Mouse (Mus musculus) adrenal gland, postnatal 4 days (tissue): ENCODE measurements around the gene Pdia5. TPM values are rescaled to one million over a fixed set of nuclear protein-coding genes. Genes with fewer than 3 reads are reported as not detected.

Experiments used
- DNase-seq, 2 experiments: peaks; one replicate each; pipeline ENCODE4 v3.0.0; 2021 to 2022; ENCODE audit warnings: low spot score in 2 of 2, mixed read lengths in 2 of 2
- long read RNA-seq, 2 experiments: library from polyadenylated mRNA; stranded (forward); transcript quantifications; one replicate each; pipeline ENCODE4 v2.0.0; 2021
- total RNA-seq, 2 experiments: library from RNA; stranded (reverse); gene quantifications; 2 replicates each; pipeline ENCODE4 v1.2.3; 2021

Pdia5 gene
- 10 to 100 TPM; 23.0 to 27.5 TPM for total RNA-seq
- long read RNA-seq, experiment 1, transcript Pdia5-201 (17 exons, 1,809 nt): major isoform, 34 of 36 reads
- long read RNA-seq, experiment 1, partial matches to known transcripts: 1 of 36 reads
- long read RNA-seq, experiment 1, other reads (novel, unspliced or antisense): 1 of 36 reads
- long read RNA-seq, experiment 2, transcript Pdia5-201 (17 exons, 1,809 nt): major isoform, 47 of 54 reads
- long read RNA-seq, experiment 2, partial matches to known transcripts: 1 of 54 reads
- long read RNA-seq, experiment 2, other reads (novel, unspliced or antisense): 6 of 54 reads

- DNase-seq: peak; percentile 67 to 75
Measured at GRCm38 (mm10) chr16:35490231-35491070, at the start of gene Pdia5. Gene Pdia5, minus strand, starts transcription at chr16:35490873.

DNA sequence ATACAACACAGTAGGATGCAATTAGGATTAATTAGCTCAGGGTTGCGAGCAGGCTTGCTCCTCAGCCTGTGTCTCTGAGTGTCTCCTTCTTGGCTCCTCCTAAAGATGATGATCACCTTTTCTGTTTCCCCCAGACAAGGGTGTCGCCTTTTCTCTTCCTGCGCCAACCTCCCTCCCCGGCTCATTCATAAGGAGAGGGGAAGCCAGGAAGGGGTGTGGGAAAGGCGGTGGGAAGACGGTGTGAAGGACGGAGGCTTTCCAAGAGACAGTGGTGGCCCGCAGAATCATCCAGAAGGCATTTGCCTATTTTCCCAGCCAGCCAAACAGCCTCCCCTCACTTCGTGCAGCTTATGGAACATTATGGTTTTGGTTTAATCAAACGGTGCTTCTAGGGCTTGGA is 48.4 kb upstream of the Pdia5 start:
- no peak for DNase-seq

DNA sequence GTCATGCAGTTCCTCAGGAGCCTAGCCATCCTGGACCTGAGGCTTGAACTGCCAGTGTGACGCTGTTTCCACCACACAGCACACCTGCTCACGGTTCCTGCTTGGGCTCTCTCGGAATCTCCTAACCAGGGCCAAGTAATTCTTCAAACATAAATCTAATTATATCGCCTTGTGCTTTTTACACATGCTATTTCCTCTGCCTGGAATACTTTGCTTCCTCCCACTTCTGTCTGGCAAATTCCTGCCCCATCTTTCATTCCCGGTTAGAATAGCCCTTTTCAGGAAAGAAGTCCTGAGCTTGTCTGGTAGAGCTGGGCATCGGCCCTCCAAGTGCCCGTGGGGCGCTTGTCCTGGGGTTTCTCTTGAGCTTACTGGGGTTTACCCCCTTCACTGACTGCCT is 47.0 kb upstream of the Pdia5 start:
- DNase-seq: no peak

GRCm38 (mm10) chr16:35534630-35535029 is 44.0 kb upstream of the Pdia5 start:
- DNase-seq: no peak

- no peak for DNase-seq
Measured at GRCm38 (mm10) chr16:35524200-35524599, 33.5 kb upstream of the Pdia5 start.

DNA sequence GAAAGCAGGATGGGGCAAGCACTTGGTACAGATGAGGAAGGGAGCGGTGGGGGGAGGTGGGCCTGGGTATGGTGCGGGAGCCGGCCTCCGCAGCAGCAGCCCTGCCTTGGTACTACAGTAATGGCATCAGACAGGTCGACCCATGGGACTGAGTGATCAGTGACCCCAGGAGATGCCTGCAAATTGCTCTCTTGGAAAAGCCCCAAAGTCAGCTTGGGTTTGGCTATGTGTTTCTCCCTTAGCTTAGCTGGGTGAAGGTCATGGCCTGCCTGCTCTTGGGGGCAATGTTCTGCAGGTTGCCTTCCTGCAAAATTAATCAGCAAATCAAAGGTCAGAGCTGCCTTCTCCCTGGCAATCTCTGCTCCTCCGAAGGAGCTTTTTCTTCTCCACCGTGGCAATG is 28.6 kb upstream of the Pdia5 start:
- DNase-seq: no peak

GRCm38 (mm10) chr16:35517976-35518951 is 27.6 kb upstream of the Pdia5 start:
- DNase-seq: no peak

DNA sequence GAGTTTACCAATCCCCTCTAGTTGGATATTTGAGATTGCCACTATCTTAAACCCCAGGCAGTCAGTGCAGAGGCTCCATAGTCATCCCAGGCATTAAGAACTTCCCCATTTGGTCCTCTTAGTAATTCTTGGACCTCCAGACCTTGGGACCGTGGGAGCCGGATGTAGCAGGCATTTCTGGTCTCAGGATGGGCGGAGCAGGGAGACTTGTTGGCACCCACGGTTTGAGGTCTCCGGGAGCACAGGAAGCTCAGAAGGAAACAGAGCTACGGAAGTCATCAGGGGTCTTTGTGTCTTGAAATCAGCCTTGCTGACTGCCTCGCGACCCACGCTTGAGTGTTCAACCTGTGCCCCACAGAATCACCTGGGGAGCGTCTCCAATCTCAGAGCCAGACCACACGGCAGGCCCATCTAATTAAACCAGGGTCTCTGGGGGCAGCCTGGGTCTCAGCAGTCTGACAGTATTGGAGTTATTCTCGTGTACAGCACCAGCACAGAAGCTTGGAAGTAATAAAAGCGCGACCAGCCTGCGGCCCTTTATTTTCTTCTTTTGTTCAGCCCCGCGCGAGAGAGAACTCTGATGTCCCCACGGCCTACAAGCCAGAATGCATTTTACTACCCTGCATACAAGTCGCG is 25.4 kb upstream of the Pdia5 start:
- no peak for DNase-seq

GRCm38 (mm10) chr16:35509331-35510070 is 18.8 kb upstream of the Pdia5 start:
- DNase-seq: no peak

- DNase-seq: no peak
Measured at GRCm38 (mm10) chr16:35508581-35508980, 17.9 kb upstream of the Pdia5 start.

- DNase-seq: no peak
Measured at GRCm38 (mm10) chr16:35505786-35506185, 15.1 kb upstream of the Pdia5 start.

GRCm38 (mm10) chr16:35504266-35504665 is 13.6 kb upstream of the Pdia5 start:
- DNase-seq: no peak

DNA sequence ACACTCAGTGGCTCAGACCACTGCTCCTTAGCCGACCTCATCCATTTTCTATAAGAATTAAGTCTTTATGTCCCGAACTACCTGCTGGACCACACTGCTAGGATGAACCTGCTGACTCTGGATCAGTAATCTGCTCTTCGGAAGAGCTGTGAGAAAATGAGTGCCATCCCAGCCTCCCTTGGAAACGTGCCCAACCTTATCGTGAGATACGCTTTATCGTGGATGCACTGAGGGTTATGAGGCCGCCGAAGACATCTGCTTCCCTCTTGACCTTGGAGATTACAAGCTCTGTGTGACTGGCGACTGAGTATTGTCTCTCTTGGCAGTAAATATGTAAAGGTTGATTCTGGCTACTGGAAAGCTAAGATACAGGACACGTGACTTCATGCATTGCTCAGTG is 11.8 kb upstream of the Pdia5 start:
- DNase-seq: no peak

GRCm38 (mm10) chr16:35501106-35501760 is 10.6 kb upstream of the Pdia5 start:
- no peak for DNase-seq

DNA sequence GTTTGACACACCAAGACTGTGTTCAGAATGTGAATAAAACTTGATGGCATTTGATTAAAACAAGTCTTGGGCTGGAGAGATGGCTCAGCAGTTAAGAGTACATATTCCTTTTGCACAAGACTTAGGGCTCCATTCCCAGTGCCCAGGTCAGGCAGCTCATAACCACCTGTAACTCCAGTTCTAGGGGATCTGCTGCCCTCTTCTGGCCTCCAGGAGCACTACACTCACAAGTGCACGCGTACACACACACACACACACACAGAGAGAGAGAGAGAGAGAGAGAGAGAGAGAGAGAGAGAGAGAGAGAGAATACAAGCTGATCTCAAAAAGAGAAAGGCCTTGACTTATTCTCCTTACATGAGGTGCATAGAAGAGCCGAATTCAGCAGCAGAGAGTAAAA is 9.7 kb upstream of the Pdia5 start:
- DNase-seq: no peak

- no peak for DNase-seq
Measured at GRCm38 (mm10) chr16:35489793-35490192, 880 bp downstream of the Pdia5 start.

DNA sequence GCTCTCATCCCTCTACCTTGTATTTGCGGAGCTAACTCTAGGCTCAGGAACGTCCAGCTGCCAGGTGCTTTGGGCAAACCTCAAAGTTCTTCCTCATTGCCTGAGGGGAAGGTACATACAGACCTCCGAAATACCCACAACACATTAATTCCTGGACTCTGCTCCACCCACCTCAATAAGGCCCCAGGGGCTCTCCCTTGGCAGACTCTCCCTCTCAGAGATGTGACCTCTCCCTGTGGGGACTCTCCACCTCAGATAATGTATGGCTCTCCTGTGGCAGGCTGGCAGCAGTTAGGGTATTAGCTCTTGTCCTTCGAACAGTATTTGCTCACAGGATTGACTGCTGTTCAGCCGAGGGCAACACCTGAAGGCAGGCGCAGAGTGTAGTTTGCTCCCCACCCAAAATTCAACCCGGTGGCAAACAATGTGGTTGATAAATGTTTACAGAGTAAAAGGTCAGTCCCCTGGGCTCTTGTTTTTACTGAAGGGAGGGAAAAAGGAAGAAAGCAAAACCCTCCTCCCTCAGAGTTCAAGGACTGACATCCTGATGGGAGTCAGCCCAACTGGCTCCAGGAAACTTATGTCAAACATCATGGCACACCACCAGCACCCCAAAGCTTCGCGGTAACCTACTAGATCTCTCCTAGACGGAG is 1.5 kb downstream of the Pdia5 start:
- DNase-seq: no peak

GRCm38 (mm10) chr16:35487776-35488175 is 2.9 kb downstream of the Pdia5 start:
- DNase-seq: no peak

- DNase-seq: no peak
Measured at GRCm38 (mm10) chr16:35487056-35487455, 3.6 kb downstream of the Pdia5 start.
